Mouse (Mus musculus) cerebellum, adult (tissue): ENCODE measurements at regions not wholly inside any gene's neighbourhood (a gene's known extent, or its start where the extent isn't known, plus 50 kb on each side); places are given as distances from the start of the nearest gene placed in this dataset.
A peak's percentile ranks its signal among the peaks of the same experiment; 100 is the strongest.

ENCODE experiments used
- ATAC-seq: cut with Nextera tagmentation; 2 replicates; pipeline ENCODE4 v1.9.2; 2017; ENCODE audit warnings: mild to moderate bottlenecking, moderate library complexity, mixed read lengths; ENCODE audit not compliant: insufficient number of reproducible peaks, low FRiP score, low TSS enrichment

DNA sequence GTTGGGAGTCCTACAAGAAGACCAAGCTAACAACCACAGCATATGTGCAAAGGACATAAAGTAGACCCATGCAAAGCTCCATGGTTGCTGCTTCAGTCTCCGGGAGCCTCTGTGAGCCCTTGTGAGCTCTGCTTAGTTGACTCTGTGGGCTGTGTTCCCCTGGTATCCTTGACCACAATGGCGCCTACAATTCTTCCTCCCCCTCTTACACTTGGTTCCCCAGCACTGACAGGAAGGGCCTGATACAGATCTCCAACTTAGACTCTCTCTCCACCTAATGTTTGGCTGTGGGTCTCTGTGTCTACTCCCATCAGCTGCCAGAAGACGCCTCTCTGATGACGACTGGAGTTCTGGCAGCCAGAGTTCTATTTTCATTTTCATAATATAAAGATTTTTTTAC is 88.9 kb upstream of the Itprid2 start:
- ATAC-seq = no peak

DNA sequence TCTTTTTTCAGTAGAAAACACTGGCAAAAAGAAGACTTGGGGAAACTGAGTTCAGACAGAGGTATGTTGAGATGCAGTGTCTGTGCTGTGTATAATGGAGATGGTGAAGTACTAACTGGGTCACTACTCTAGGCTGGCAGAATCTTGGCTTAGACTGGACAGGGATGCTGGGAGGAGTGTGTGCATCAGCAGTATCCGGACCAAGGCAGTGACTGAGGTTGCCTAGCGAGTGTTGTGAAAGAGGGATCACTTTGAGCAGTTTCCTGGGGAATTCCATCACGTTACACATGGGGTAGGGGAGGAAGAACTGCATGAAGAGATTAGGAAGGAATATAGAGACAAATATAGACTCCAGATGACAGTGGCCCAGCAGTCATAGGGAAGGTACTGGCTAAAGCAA is 87.9 kb upstream of the Itprid2 start:
- no peak for ATAC-seq

DNA sequence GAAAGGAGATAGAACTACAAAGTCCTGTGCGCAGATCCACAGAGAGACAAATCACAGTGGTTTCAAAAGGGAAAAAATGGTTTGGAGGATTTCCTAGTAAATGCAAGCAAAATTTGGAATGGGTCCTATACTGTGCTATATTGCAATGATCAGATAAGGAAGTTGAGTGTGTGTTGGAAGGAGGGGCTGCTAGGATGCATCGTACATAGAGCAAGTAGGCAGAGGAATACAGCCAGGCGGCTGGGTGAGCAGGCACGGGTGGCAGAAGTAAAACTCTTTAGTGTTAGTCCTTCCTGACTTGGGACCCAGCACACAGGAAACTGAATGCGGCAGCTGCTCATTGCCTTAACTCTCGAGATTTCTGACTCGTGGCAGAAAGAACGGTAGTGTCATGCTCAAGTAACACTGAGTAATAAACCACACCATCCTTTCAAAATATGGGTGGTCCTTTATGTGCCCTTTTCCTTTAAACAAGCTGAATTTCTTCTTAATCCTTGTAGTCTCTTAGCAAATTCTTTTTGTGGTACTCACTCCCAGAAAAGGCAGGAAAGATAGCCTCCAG is 87.0 kb upstream of the Itprid2 start:
- no peak for ATAC-seq

DNA sequence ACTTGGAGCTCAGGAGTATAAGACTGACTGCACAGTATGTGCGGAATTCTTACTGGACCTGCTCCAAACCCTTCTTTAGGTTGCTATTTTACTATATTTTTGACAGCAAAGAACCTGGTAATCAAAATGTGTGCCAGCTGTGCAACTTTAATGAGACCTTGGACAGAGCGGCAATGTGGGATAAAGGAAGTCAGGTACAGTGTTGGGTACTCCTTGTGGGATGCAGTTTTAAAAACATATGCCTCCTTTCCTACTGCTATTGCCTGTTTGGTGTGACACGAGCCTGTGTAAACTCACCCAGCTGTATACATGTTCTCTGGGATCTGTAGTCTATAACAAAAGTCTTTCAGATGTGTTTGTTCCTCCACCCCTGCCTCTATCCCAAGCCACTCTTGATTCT is 85.4 kb upstream of the Itprid2 start:
- ATAC-seq = no peak

DNA sequence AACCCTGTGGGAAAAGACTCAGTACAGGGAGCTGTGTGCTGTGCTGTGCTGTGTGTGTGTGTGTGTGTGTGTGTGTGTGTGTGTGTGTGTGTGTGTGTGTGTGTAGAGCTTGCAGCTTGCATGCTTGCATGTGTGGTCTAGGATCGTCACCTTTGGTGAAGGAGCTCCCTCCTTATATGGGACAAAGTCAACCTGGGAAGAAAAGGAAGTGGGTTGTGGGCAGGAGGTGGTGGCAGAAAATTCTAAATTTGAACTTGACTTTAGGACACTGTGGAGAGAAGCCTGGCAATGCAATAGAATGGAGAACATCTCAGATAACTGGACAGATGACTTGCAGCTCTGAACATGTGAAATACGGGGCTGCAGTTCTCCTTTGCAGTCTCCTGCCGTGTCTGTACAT is 84.7 kb upstream of the Itprid2 start:
- no peak for ATAC-seq

DNA sequence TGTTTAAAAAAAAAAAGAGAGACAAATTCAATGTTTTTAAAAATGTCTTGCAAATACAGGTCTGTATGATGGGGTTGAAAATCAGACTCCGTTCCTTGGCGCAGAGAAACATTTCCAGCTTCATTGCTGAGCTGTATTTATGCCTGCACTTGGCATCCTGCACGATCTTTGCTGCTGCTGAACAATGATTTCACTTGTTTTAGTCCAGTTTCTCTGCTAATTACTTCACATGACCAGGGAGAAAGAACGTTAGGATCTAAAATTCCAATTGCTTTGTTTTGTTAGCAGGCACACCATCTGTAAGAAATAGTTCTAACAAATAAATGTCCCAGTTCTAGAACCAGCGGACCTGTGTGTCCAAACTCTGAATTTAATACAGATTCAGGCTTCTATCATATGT is 82.7 kb upstream of the Itprid2 start:
- ATAC-seq = no peak

DNA sequence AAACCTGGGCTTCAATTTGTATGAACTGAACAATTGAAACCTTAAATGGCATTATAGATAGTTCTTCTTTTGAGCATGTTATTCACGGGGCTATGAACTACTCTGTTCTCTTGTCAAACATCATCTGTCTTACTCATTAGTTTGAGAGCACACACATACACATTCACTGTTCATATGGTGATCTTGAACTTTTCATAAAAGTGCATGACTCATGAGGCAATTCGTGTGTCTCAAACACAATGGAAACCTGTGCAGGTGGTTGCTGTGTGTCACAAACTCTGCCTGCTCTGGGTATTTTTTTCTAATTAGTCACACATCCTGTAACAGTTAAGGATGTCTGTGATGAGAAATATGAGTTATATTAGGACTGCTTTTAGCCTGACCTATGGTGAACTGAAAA is 79.8 kb upstream of the Itprid2 start:
- ATAC-seq = no peak

DNA sequence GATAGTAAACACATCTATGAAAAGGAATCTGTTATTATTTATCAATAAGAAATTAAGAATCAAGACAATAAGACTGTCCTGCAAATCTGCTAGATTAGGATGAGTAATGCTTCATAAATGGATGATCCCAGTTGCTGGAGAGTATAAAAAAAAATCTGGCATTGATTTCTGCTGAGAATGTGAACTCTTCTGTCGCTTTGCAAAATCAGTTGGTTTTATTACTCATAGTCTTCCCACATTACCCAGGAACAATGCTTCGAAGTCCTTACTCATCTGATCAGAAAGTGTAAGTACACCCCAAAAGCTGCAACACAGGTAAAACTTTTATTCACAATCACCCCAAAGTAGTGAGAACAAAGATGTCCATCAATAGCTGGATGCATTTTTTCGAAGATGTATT is 77.8 kb upstream of the Itprid2 start:
- no peak for ATAC-seq

DNA sequence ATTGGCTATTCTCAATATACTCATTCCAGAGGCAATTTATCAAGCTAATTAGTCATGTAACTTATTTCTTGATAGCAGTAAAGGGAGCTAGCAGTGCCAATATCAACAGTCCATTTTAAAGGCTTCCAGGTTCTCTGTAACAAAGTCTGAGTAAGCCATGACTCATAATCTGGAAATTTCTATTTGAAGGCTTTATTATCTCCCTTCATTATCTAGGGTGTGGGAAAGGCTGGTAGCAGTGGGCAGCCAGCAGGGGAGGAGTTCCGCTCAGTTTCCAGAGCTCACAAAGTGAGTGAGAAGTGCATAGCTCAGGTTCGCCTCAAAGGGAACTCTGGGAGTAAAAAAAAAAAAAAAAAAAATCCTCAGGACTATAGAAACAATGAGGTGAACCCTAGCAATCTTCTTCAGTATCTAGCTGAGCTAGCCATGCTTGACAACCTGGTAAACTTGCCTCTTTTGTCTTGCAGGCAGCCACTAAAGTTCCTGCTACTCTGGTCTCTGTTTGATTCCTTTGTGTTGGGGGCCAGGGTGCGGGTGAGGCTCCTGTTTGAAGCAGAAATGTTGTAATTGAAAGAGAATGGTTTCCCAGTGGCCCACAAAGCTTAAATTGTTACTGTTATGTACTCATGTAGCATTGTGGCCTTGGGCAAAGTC is 68.7 kb upstream of the Itprid2 start:
- ATAC-seq = no peak

DNA sequence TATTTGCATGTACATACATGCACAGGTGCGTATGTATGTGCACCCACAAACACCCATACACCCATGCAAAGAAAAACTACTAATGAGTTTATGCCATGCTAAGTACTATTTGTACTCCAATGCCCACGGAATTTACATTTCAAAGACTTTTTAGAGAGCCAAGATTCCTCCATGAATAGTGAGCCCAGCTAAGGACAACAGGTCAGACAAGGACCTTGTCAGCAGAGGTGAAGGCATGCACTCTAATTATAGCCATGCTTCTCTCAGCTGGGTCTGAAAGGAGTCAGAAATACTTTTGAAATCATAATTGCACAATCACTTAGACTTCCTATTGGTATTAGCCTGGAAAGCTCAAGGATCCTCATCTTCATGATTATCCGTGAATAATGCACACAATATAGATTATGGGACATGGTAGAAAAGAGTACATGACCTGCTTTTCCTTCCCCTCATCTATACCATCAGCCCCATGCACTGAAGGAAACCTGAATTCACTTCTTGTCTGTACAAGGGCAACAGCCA is 67.7 kb upstream of the Itprid2 start:
- no peak for ATAC-seq

DNA sequence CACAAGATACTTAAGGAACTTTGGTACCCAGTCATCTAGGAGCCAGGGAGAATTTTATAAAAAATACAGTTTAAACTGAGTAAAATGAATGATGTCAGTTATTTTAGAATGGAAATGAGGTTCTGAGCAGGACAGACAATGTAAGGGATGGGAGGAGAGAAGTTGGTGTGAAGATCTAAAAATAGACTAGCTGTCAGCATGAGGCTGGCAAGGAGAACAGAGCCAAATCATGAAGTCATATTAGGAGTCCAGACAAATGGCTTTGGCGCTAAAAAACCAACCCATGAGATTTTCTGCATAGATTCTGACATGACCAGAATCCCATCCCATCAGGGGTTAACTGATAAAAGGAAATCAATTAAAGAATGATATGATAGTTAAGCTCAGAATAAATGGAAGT is 65.5 kb upstream of the Itprid2 start:
- ATAC-seq = peak; percentile 89

DNA sequence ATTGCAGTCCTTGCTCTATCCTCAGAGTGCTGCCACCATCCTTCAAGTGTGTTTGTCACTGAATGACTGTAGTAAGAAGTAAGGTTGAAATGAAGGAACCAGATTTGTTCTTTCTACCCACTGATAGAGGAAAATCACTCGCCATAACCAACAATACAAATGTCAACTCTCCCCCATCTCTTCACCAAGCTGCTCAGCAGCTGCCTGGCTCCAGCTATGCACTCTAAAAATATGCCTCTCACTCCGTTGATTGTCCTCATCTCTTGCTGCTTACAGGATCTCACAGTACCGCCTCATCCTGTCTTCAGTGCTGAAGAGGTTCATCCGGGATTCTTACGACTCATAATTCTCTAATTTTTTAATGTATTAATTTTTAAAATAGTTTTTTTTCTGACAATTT is 63.2 kb upstream of the Itprid2 start:
- ATAC-seq = no peak

DNA sequence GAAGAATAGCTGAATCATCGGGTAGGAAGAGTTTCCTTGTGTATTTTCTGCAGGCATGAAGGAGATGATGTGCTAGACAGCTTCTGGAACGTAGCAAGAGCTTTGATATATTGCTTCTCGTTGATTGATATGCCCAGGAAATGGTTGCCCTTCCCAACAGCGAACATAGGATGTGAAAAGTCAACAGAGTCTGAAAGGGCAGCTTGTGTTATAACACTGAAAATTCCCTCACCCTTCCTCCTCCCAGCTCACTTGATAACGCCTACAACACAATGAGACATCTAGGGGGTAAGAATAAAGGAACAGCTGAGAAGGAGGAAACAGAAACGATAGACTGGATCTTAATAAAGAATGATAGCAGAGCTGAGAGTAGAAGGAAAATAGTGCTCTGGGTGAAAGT is 60.1 kb upstream of the Itprid2 start:
- no peak for ATAC-seq

DNA sequence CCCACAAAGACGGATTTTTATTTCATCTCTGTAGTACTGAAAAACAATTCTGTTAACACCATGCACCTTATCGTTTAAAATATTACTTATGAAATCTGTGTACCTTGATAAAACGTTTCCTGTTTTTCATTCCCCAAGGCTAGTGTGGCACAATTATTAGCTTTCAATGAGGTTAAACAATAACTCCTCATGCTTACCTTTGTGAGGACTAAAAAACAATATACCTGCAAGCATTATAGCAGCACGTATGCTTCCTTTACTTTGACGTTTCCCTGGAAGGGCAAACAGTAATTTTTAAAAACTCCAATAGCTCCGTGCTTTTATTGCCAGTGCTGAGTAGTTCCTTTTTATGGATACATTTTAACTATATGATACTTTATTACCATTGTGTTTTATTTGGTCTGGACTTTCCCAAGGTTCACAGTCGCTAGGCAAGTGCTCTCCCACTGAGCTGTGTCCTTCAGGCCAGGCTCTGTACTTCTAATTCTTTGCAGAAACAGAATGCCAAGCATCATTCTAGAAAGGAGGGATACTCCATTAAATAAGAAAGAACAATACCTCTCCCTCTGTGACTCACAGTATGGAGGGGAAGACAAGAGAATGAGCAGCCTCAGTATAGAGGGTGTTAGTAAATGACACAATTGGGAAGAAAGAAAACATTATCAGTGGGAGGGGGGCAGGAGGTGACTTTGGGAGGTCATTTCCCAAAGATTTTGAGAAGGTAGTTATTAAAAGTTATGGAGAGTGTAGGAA is 50.0 kb upstream of the Itprid2 start:
- ATAC-seq = no peak
